Mouse (Mus musculus): ENCODE measurements at regions not wholly inside any gene's neighbourhood (a gene's known extent, or its start where the extent isn't known, plus 50 kb on each side); places are given as distances from the start of the nearest gene placed in this dataset.
A peak's percentile ranks its signal among the peaks of the same experiment; 100 is the strongest.

GRCm38 (mm10) chr3:131056893-131057660, 53.2 kb upstream of the Lef1 start:
- no peak for DNase-seq (ENCODE audit: low read depth, low spot score)

GRCm38 (mm10) chr3:131054241-131054972, 55.9 kb upstream of the Lef1 start:
- no peak for DNase-seq (ENCODE audit: low read depth, low spot score)

GRCm38 (mm10) chr3:131047716-131048115, 62.6 kb upstream of the Lef1 start:
- DNase-seq (ENCODE audit: low read depth, low spot score), result no peak

GRCm38 (mm10) chr3:131046412-131046811, 63.9 kb upstream of the Lef1 start:
- no peak for DNase-seq (ENCODE audit: low read depth, low spot score)

GRCm38 (mm10) chr3:131040214-131040825, 70.0 kb upstream of the Lef1 start:
- DNase-seq (ENCODE audit: low read depth, low spot score), result no peak

GRCm38 (mm10) chr3:131037095-131037494, 73.2 kb upstream of the Lef1 start:
- no peak for DNase-seq (ENCODE audit: low read depth, low spot score)

- no peak for DNase-seq (ENCODE audit: low read depth, low spot score)
Observed at GRCm38 (mm10) chr3:131034774-131035173, 75.5 kb upstream of the Lef1 start.

GRCm38 (mm10) chr3:131026336-131026735, 83.9 kb upstream of the Lef1 start:
- DNase-seq (ENCODE audit: low read depth, low spot score), result no peak

GRCm38 (mm10) chr3:131019163-131019956, 90.9 kb upstream of the Lef1 start:
- DNase-seq (ENCODE audit: low read depth, low spot score), result peak; percentile 36

GRCm38 (mm10) chr3:131017899-131018298, 92.4 kb upstream of the Lef1 start:
- no peak for DNase-seq (ENCODE audit: low read depth, low spot score)

- DNase-seq (ENCODE audit: low read depth, low spot score), result no peak
Observed at GRCm38 (mm10) chr3:131016104-131016503, 94.2 kb upstream of the Lef1 start.

- no peak for DNase-seq (ENCODE audit: low read depth, low spot score)
Observed at GRCm38 (mm10) chr3:131014092-131014716, 96.1 kb upstream of the Lef1 start.

- no peak for DNase-seq (ENCODE audit: low read depth, low spot score)
Observed at GRCm38 (mm10) chr3:131000701-131001100, 109.6 kb upstream of the Lef1 start.

- DNase-seq (ENCODE audit: low read depth, low spot score), result no peak
Observed at GRCm38 (mm10) chr3:131000252-131000651, 110.0 kb upstream of the Lef1 start.

GRCm38 (mm10) chr3:130999818-131000217, 110.5 kb upstream of the Lef1 start:
- no peak for DNase-seq (ENCODE audit: low read depth, low spot score)

- no peak for DNase-seq (ENCODE audit: low read depth, low spot score)
Observed at GRCm38 (mm10) chr3:130998433-130998832, 111.8 kb upstream of the Lef1 start.

GRCm38 (mm10) chr3:130996786-130997185, 113.5 kb upstream of the Lef1 start:
- no peak for DNase-seq (ENCODE audit: low read depth, low spot score)

- DNase-seq (ENCODE audit: low read depth, low spot score), result no peak
Observed at GRCm38 (mm10) chr3:130991971-130992370, 118.3 kb upstream of the Lef1 start.

- no peak for DNase-seq (ENCODE audit: low read depth, low spot score)
Observed at GRCm38 (mm10) chr3:130986708-130987107, 123.6 kb upstream of the Lef1 start.

- DNase-seq (ENCODE audit: low read depth, low spot score), result no peak
Observed at GRCm38 (mm10) chr3:130986101-130986500, 124.2 kb upstream of the Lef1 start.

- no peak for DNase-seq (ENCODE audit: low read depth, low spot score)
Observed at GRCm38 (mm10) chr3:130981566-130981965, 128.7 kb upstream of the Lef1 start.
